Mouse (Mus musculus): ENCODE results near the gene Ccdc88c. TPM values are rescaled to one million over a fixed set of nuclear protein-coding genes. Genes with fewer than 3 reads are reported as not detected.

The Ccdc88c gene
- polyA plus RNA-seq, 1 experiment from 2014 or later = 11.1 TPM

DNA sequence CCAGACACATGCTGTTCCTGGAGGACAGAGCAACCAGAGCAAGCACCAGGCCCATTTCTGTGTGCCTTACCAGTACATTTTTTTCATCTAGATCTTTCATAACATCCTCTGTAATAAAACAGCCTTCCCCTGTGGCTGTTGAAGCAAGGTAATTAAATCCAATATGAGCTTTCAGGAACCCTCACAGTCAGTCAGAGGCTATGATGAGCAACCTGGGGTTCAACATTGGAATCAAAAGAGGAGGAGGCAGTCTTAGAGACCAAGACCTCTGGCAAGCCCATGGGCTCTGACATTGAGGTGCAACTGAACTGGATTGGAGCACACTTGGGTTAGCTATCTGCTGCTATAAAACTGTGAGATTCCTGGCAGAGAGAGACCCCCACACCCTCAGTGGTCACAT is 163.8 kb downstream of the Ccdc88c start:
- Histone ChIP-seq H3K4me3 (replicated peaks; ENCODE audit: low read length) (no peak overlapping the region), H3K9me3 (replicated peaks; ENCODE audit: control insufficient read depth, low read length) (no peaks in the 10 kb centered on the region), H3K9ac (ENCODE audit: low read length) (no peak overlapping the region), H3K4me1 (ENCODE audit: control insufficient read depth, insufficient read depth, low read length) (no peaks in the 10 kb centered on the region), H3K36me3 (ENCODE audit: control insufficient read depth, insufficient read depth, low read length) (no peaks in the 10 kb centered on the region), H3K27ac (ENCODE audit: low read length) (no peak overlapping the region), H3K27me3 (ENCODE audit: control insufficient read depth, insufficient read depth, low read length) (no peaks in the 10 kb centered on the region), H3K4me2 (ENCODE audit: low read depth, low read length) (no peak overlapping the region)
- no peak for ATAC-seq (ENCODE audit: insufficient read depth, low FRiP score)

DNA sequence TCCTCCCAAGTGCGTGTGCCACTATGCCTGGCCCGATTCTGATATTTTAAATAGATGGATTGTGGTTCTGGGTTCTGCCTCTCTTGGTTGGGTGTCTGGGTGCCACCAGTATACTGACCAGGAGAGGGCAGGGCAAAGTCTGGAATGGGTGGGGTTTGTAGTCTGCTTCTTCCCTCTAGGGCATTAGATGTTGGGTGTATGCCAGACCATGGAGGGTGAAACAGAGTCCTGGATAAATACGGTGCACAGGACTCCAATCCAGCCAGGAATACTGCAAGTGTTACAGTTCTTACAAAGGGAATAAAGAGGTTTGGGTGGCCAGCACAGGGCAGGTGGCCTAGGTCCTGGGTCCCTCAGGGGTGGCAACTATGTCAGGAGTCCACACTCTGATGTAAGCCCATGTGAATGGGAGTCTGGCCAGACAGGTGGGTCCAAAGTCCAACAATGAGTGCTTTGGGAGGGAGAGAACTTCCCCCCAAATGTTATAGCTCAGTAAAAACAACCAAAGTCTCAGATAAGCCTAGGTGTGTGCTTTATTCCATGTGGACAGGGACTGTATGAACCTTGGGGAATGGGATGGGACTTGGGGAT is 165.9 kb downstream of the Ccdc88c start:
- H3K4me2 ChIP-seq (ENCODE audit: low read depth, low read length) = no peak overlapping the region
- H3K9ac ChIP-seq (ENCODE audit: low read length) = no peak overlapping the region
- no peak overlapping the region for H3K27ac ChIP-seq (ENCODE audit: low read length)
- no peaks in the 10 kb centered on the region for H3K4me1 ChIP-seq (ENCODE audit: control insufficient read depth, insufficient read depth, low read length)
- H3K36me3 ChIP-seq (ENCODE audit: control insufficient read depth, insufficient read depth, low read length) = no peaks in the 10 kb centered on the region
- no peaks in the 10 kb centered on the region for H3K27me3 ChIP-seq (ENCODE audit: control insufficient read depth, insufficient read depth, low read length)
- 79% methylated on average over 3 of the region's 3 CpGs for WGBS
- H3K9me3 ChIP-seq (replicated peaks; ENCODE audit: control insufficient read depth, low read length) = no peaks in the 10 kb centered on the region
- peak; percentile 53; the same call in 1 of the 2 replicates for ATAC-seq (ENCODE audit: insufficient read depth, low FRiP score)
- H3K4me3 ChIP-seq (replicated peaks; ENCODE audit: low read length) = no peak overlapping the region

DNA sequence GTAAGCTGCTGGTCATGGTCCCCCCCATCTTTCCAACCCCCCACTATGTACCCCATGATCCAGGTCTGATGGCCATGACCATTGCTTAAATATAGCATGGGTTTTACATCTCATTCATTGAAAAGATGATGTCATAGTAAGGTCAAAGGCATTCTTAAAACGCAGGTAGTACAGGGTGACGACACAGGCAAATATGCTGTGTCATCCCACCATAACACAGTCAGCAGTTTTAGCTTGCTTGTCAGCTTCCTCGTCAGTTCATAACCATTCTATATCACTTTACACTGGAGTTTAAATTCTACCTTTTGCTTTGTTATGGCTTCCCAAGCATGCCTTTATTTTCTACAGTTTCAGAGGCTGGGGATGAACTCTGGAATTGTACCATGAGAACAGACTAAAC is 166.6 kb downstream of the Ccdc88c start:
- Histone ChIP-seq H3K4me3 (replicated peaks; ENCODE audit: low read length) (no peak overlapping the region), H3K4me1 (ENCODE audit: control insufficient read depth, insufficient read depth, low read length) (no peaks in the 10 kb centered on the region), H3K27ac (ENCODE audit: low read length) (no peak overlapping the region), H3K4me2 (ENCODE audit: low read depth, low read length) (no peak overlapping the region), H3K36me3 (ENCODE audit: control insufficient read depth, insufficient read depth, low read length) (no peaks in the 10 kb centered on the region), H3K9me3 (replicated peaks; ENCODE audit: control insufficient read depth, low read length) (no peaks in the 10 kb centered on the region), H3K27me3 (ENCODE audit: control insufficient read depth, insufficient read depth, low read length) (no peaks in the 10 kb centered on the region), H3K9ac (ENCODE audit: low read length) (no peak overlapping the region)
- WGBS = 81% methylated on average over 3 of the region's 3 CpGs
- no peak for ATAC-seq (ENCODE audit: insufficient read depth, low FRiP score)

MicroRNAs encoded within 50 kb of the gene (microRNA counts, 519-probe panel; counts per million panel counts)
- 1,655 counts per million, percentile 25 among the panel's probes with 10 or more counts for microRNA mmu-miR-1190

Small RNA genes within 50 kb of the gene (microRNA-seq; reads per million reads assigned to microRNA genes)
- not detected for gene Mir1190

Other genes starting within 250 kb of the Ccdc88c start
- gene Dglucy, start 250.0 kb downstream of the Ccdc88c start, polyA plus RNA-seq (2015; fragmentation: Nextera tagmentation; extraction: Ambion mirVana) = 4.9 and 5.0 TPM in 2 replicates
- 0.85 and 0.97 TPM in 2 replicates for gene Gpr68, start 120.9 kb downstream of the Ccdc88c start, polyA plus RNA-seq (2015; fragmentation: Nextera tagmentation; extraction: Ambion mirVana)
- 21.7 and 28.2 TPM in 2 replicates for gene Ppp4r3a, start 54.6 kb upstream of the Ccdc88c start, polyA plus RNA-seq (2015; fragmentation: Nextera tagmentation; extraction: Ambion mirVana)